In genomic region chr11:55327111-55327510, GRCm38 (mm10) we compare ENCODE assay signal across 21 mouse cellular contexts. TPM values are rescaled to one million over a fixed set of nuclear protein-coding genes. Genes with fewer than 3 reads are reported as not detected.
DNase-seq lines count a peak whose midpoint lies in the region; ATAC-seq and TF ChIP-seq lines count a peak whose summit lies in the region.
"Had no signal": no experiment of that assay in that cellular context is flagged by ENCODE, and none has a peak within 500 bp of the region (broad histone marks: within the 10 kb centered on the region; RNA-seq: fewer than 3 reads in every experiment).

No protein-coding gene starts in this region.

- H3K9me3 ChIP-seq in stomach, embryonic 15.5 days = no peaks in the 10 kb centered on the region
- H3K9me3 ChIP-seq in stomach, embryonic 16.5 days (replicated peaks; ENCODE audit: control insufficient read depth, low read length) = no peaks in the 10 kb centered on the region
- H3K9me3 ChIP-seq in neural tube, embryonic 15.5 days (replicated peaks) = no peaks in the 10 kb centered on the region
- H3K9me3 ChIP-seq: embryonic facial prominence, embryonic 13.5 days; embryonic facial prominence, embryonic 15.5 days; forebrain, embryonic 10.5 days; forebrain, embryonic 12.5 days had no signal

- peak overlapping the region; percentile 77 for H3K27ac ChIP-seq in cerebellum, adult 2 months (ENCODE audit: insufficient read depth, low read length)
- H3K27ac ChIP-seq in stomach, embryonic 15.5 days = peak overlapping the region; percentile 57; the same call in 1 of the 2 replicates
- H3K27ac ChIP-seq in stomach, embryonic 16.5 days (ENCODE audit: low read length) = peak overlapping the region; percentile 83; the same call in 1 of the 2 replicates
- H3K27ac ChIP-seq in neural tube, embryonic 15.5 days (replicated peaks) = no peak overlapping the region
- H3K27ac ChIP-seq: embryonic facial prominence, embryonic 13.5 days; embryonic facial prominence, embryonic 15.5 days; forebrain, embryonic 10.5 days; forebrain, embryonic 12.5 days had no signal

- intact Hi-C loops in left cerebral cortex, postnatal 14 days (cut with DNase I) = no loop called here

- H3K4me2 ChIP-seq in stomach, embryonic 15.5 days = no peak overlapping the region
- no peak overlapping the region for H3K4me2 ChIP-seq in stomach, embryonic 16.5 days (ENCODE audit: low read depth, low read length)
- H3K4me2 ChIP-seq in neural tube, embryonic 15.5 days = no peak overlapping the region
- H3K4me2 ChIP-seq: embryonic facial prominence, embryonic 13.5 days; embryonic facial prominence, embryonic 15.5 days; forebrain, embryonic 12.5 days had no signal

- peaks cover 35% of the 10 kb centered on the region for H3K4me1 ChIP-seq in cerebellum, adult 2 months (ENCODE audit: control insufficient read depth, insufficient read depth, low read length)
- 0 out of 2 replicates have a peak, but pooled peaks cover 8% of the 10 kb centered on the region for H3K4me1 ChIP-seq in stomach, embryonic 15.5 days
- peaks cover 10% of the 10 kb centered on the region for H3K4me1 ChIP-seq in stomach, embryonic 16.5 days (ENCODE audit: control insufficient read depth, insufficient read depth, low read length)
- peaks cover 4% of the 10 kb centered on the region; the same call in 1 of the 2 replicates for H3K4me1 ChIP-seq in neural tube, embryonic 15.5 days

- H3K9ac ChIP-seq in stomach, embryonic 15.5 days = no peak overlapping the region
- no peak overlapping the region for H3K9ac ChIP-seq in stomach, embryonic 16.5 days (ENCODE audit: low read length)
- H3K9ac ChIP-seq in neural tube, embryonic 15.5 days (replicated peaks) = no peak overlapping the region
- H3K9ac ChIP-seq: embryonic facial prominence, embryonic 13.5 days; embryonic facial prominence, embryonic 15.5 days; forebrain, embryonic 12.5 days had no signal

- ATAC-seq in stomach, embryonic 15.5 days (ENCODE audit: insufficient read depth, low FRiP score, low read depth) = no peak
- ATAC-seq in stomach, embryonic 16.5 days (ENCODE audit: insufficient read depth, low FRiP score) = no peak
- ATAC-seq in neural tube, embryonic 15.5 days (ENCODE audit: low FRiP score) = no peak
- ATAC-seq: forebrain, embryonic 14.5 days; forebrain, embryonic 16.5 days had no signal

- DNase-seq in cerebellum, adult 2 months = peak in 1 of 2 experiments; percentile 53
- no peak for DNase-seq in cerebellum, postnatal 4 days (ENCODE audit: low spot score in 2 of 2)
- DNase-seq in urinary bladder, postnatal 14 days (ENCODE audit: low spot score) = peak; percentile 66
- DNase-seq in urinary bladder, adult 2 months (ENCODE audit: low spot score) = no peak
- no peak for DNase-seq in left cerebral cortex, postnatal 14 days (ENCODE audit: low spot score in 2 of 2)
- DNase-seq: adrenal gland, adult 2 months; adrenal gland, postnatal 10 days; adrenal gland, postnatal 25 days; cerebellum, adult 11 months; embryo, embryonic 11 days had no signal

- no peaks in the 10 kb centered on the region for H3K27me3 ChIP-seq in cerebellum, adult 2 months (ENCODE audit: control insufficient read depth, insufficient read depth, low read length)
- no peaks in the 10 kb centered on the region for H3K27me3 ChIP-seq in stomach, embryonic 15.5 days (replicated peaks)
- H3K27me3 ChIP-seq in stomach, embryonic 16.5 days (ENCODE audit: control insufficient read depth, insufficient read depth, low read length) = no peaks in the 10 kb centered on the region
- H3K27me3 ChIP-seq in neural tube, embryonic 15.5 days (replicated peaks) = no peaks in the 10 kb centered on the region
- H3K27me3 ChIP-seq: embryonic facial prominence, embryonic 13.5 days; embryonic facial prominence, embryonic 15.5 days; forebrain, embryonic 12.5 days had no signal

- peak overlapping the region; percentile 54 for H3K4me3 ChIP-seq in cerebellum, adult 2 months (replicated peaks; ENCODE audit: insufficient read depth, low read depth, low read length)
- no peak overlapping the region for H3K4me3 ChIP-seq in stomach, embryonic 15.5 days (replicated peaks)
- H3K4me3 ChIP-seq in stomach, embryonic 16.5 days (replicated peaks; ENCODE audit: low read length) = no peak overlapping the region
- no peak overlapping the region for H3K4me3 ChIP-seq in neural tube, embryonic 15.5 days (replicated peaks)
- H3K4me3 ChIP-seq: embryonic facial prominence, embryonic 13.5 days; embryonic facial prominence, embryonic 15.5 days; erythroblast, embryonic 14.5 days; forebrain, embryonic 10.5 days; forebrain, embryonic 12.5 days had no signal

- 13% methylated on average over 5 of the region's 5 CpGs for WGBS in cerebellum, adult 2 months
- 85% methylated on average over 5 of the region's 5 CpGs for WGBS in stomach, embryonic 15.5 days
- 75% methylated on average over 5 of the region's 5 CpGs for WGBS in stomach, embryonic 16.5 days
- WGBS in neural tube, embryonic 15.5 days = 87% methylated on average over 5 of the region's 5 CpGs

- no peaks in the 10 kb centered on the region for H3K36me3 ChIP-seq in stomach, embryonic 15.5 days
- no peaks in the 10 kb centered on the region for H3K36me3 ChIP-seq in stomach, embryonic 16.5 days (ENCODE audit: control insufficient read depth, insufficient read depth, low read length)
- no peaks in the 10 kb centered on the region for H3K36me3 ChIP-seq in neural tube, embryonic 15.5 days
- H3K36me3 ChIP-seq: embryonic facial prominence, embryonic 13.5 days; embryonic facial prominence, embryonic 15.5 days; forebrain, embryonic 10.5 days; forebrain, embryonic 12.5 days had no signal

- TF ChIP-seq POLR2A in cerebellum, adult 2 months (IDR thresholded peaks at IDR 0.05; ENCODE audit: borderline replicate concordance, insufficient read depth, low read length) = no peak

- no peak for TF ChIP-seq CTCF in cerebellum, adult 2 months (IDR thresholded peaks at IDR 0.05; ENCODE audit: borderline replicate concordance, insufficient read depth, low read depth, low read length)

RNA-seq across cellular contexts. Expression of gene Fat2, which starts 9.3 kb away (rescaled TPM):
- 86.7 and 104 TPM in 2 replicates for polyA plus RNA-seq in cerebellum, adult 2 months (2012; rRNA removed)
- 8.9 and 12.9 TPM in 2 replicates for polyA plus RNA-seq in urinary bladder, adult 2 months (2012; rRNA removed)
- 0.62 and 0.69 TPM in 2 replicates for polyA plus RNA-seq in stomach, embryonic 15.5 days (2015; fragmentation: Nextera tagmentation; extraction: Ambion mirVana)
- polyA plus RNA-seq in stomach, embryonic 16.5 days (2015; fragmentation: Nextera tagmentation; extraction: Ambion mirVana) = 0.97 and 1.2 TPM in 2 replicates
- 0.04 and 0.14 TPM in 2 replicates for polyA plus RNA-seq in neural tube, embryonic 15.5 days (2015; fragmentation: Nextera tagmentation; extraction: Ambion mirVana)
- total RNA-seq in left cerebral cortex, postnatal 14 days (2021) = 1 to 10 TPM in 1 of 2 experiments, under 1 TPM in 1; 0.51 to 1.3 TPM
- total RNA-seq: adrenal gland, postnatal 25 days; common myeloid progenitor, adult 5-6 weeks had no signal
- polyA plus RNA-seq: erythroblast, embryonic 14.5 days had no signal
